Mouse (Mus musculus) forebrain, embryonic 12.5 days (tissue): Measurements from ENCODE around the gene Hcn2. TPM values are rescaled to one million over a fixed set of nuclear protein-coding genes. Genes with fewer than 3 reads are reported as not detected.
"Not testable (repeated sequence)": the region's sequence is repeated elsewhere in the genome, so short reads cannot be mapped to it uniquely, and the experiment has no call there.

Experiments
- ATAC-seq: fragments of 200-750 bp; cut with Nextera tagmentation; 2 replicates; pipeline ENCODE4 v1.8.0; 2017; ENCODE audit warnings: moderate TSS enrichment; ENCODE audit not compliant: low FRiP score
- H3K27ac ChIP-seq: fragments of 300-500 bp; sonication (generic); 2 replicates; pipeline ENCODE4 v1.5.1; 2016; ENCODE audit warnings: mild to moderate bottlenecking
- H3K27me3 ChIP-seq: fragments of 300-500 bp; sonication (generic); 2 replicates; pipeline ENCODE4 v1.6.1; 2016; ENCODE audit warnings: mild to moderate bottlenecking
- H3K36me3 ChIP-seq: fragments of 300-500 bp; sonication (generic); replicated peaks from 2 replicates; pipeline ENCODE4 v1.6.1; 2016; ENCODE audit warnings: mild to moderate bottlenecking
- H3K4me1 ChIP-seq: fragments of 300-500 bp; sonication (generic); 2 replicates; pipeline ENCODE4 v1.6.1; 2016
- H3K4me2 ChIP-seq: fragments of 300-500 bp; sonication (generic); 2 replicates; pipeline ENCODE4 v1.6.1; 2016; ENCODE audit warnings: mild to moderate bottlenecking, moderate library complexity
- H3K4me3 ChIP-seq: fragments of 300-500 bp; sonication (generic); replicated peaks from 2 replicates; pipeline ENCODE4 v1.5.1; 2016; ENCODE audit warnings: mild to moderate bottlenecking
- H3K9ac ChIP-seq: fragments of 300-500 bp; sonication (generic); 2 replicates; pipeline ENCODE4 v1.6.1; 2016; ENCODE audit warnings: mild to moderate bottlenecking
- H3K9me3 ChIP-seq: fragments of 300-500 bp; sonication (generic); 2 replicates; pipeline ENCODE4 v1.6.1; 2016
- WGBS: fragments of 180-500 bp; shearing (Covaris S2); methylation state at CpG from one replicate; pipeline ENCODE4 v1.1.7; 2016; 5-methylcytosine and 5-hydroxymethylcytosine counted together
- polyA plus RNA-seq: library from polyadenylated mRNA; unstranded; fragments of >200 nt; fragmentation: Nextera tagmentation; extraction: Ambion mirVana; gene quantifications from 2 replicates; pipeline ENCODE4 v1.2.1, GENCODE M21; 2016

The Hcn2 gene
- polyA plus RNA-seq, 1 experiment from 2014 or later: 0.11 TPM

- H3K9ac ChIP-seq: no peak overlapping the region
- H3K27me3 ChIP-seq: no peaks in the 10 kb centered on the region
- no peak overlapping the region for H3K27ac ChIP-seq
- no peak overlapping the region for H3K4me3 ChIP-seq
- ATAC-seq: no peak
- 78% methylated on average over 12 of the region's 12 CpGs for WGBS
- H3K4me2 ChIP-seq: no peak overlapping the region
- peaks cover 13% of the 10 kb centered on the region for H3K36me3 ChIP-seq
- 0 out of 2 replicates have a peak, but pooled peaks cover 2% of the 10 kb centered on the region for H3K4me1 ChIP-seq
- no peaks in the 10 kb centered on the region for H3K9me3 ChIP-seq
Measured at GRCm38 (mm10) chr10:79693580-79694378, 22.7 kb upstream of the Hcn2 start.

GRCm38 (mm10) chr10:79694379-79694655 is 22.1 kb upstream of the Hcn2 start:
- no peak overlapping the region for H3K4me3 ChIP-seq
- H3K27me3 ChIP-seq: no peaks in the 10 kb centered on the region
- H3K27ac ChIP-seq: no peak overlapping the region
- H3K4me2 ChIP-seq: no peak overlapping the region
- H3K9me3 ChIP-seq: no peaks in the 10 kb centered on the region
- ATAC-seq: no peak
- H3K4me1 ChIP-seq: 0 out of 2 replicates have a peak, but pooled peaks cover 2% of the 10 kb centered on the region
- peaks cover 8% of the 10 kb centered on the region for H3K36me3 ChIP-seq
- H3K9ac ChIP-seq: no peak overlapping the region
- WGBS: 88% methylated on average over 6 of the region's 6 CpGs

- Histone ChIP-seq H3K9ac (peak overlapping the region; percentile 13; the same call in 1 of the 2 replicates), H3K27ac (no peak overlapping the region), H3K27me3 (no peaks in the 10 kb centered on the region), H3K36me3 (no peaks in the 10 kb centered on the region), H3K4me1 (0 out of 2 replicates have a peak, but pooled peaks cover 2% of the 10 kb centered on the region), H3K4me3 (no peak overlapping the region), H3K9me3 (no peaks in the 10 kb centered on the region), H3K4me2 (no peak overlapping the region)
- WGBS: 64% methylated on average over 13 of the region's 13 CpGs
- 0 out of 2 replicates have a peak, but pooled peaks have one; percentile 59 for ATAC-seq
Measured at GRCm38 (mm10) chr10:79695231-79696128, 21.0 kb upstream of the Hcn2 start.

DNA sequence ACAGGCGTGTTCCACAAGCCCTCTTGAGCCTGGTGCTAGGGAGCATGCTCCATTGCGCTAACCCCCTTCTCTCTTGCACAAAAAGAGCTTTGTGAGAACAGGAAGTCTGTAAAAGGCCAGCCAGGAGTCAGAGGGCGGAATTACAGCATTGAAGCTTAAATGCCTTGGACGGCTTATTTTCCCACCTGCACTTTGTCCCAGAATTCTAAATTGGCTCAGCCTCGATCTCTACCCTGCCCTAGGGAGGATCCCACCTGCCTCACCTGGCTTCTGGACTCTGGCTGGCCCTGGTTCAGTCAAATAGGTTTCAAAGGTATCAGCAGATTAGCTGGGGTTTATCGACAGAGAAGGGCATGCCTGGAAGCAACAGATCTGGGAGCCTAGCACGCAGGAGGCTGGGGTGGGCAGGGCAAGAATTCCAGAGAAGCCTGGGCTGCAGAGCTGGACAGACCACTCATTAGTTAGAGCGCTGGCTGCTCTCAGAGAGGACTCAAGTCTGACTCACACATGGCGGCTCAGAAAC is 20.2 kb upstream of the Hcn2 start:
- peak overlapping the region; percentile 13; the same call in 1 of the 2 replicates for H3K9ac ChIP-seq
- no peaks in the 10 kb centered on the region for H3K36me3 ChIP-seq
- 0 out of 2 replicates have a peak overlapping the region, but pooled peaks have one; percentile 25 for H3K27ac ChIP-seq
- H3K4me1 ChIP-seq: 0 out of 2 replicates have a peak, but pooled peaks cover 3% of the 10 kb centered on the region
- 67% methylated on average over 9 of the region's 9 CpGs for WGBS
- ATAC-seq: no peak
- no peaks in the 10 kb centered on the region for H3K9me3 ChIP-seq
- no peaks in the 10 kb centered on the region for H3K27me3 ChIP-seq
- H3K4me2 ChIP-seq: no peak overlapping the region
- H3K4me3 ChIP-seq: no peak overlapping the region

DNA sequence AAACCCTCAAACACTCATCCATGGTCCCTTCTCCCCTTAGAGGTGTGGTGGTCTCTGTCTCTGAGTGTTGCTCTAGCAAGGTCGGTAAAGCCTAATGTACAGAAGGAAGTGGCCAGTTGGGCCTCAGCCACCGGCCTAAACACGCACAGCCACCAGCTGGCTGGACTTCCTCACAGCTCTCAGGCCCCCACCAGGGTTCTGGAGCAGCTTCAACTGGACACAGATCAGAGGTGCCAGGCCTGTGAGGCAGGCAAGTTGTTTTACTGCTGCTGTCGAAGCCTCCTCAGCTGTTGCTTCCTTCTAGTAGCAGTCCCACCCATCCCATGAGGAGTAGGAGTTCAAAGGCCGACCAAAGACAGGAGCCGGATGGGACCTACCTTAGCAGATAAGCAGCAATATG is 18.5 kb upstream of the Hcn2 start:
- Histone ChIP-seq H3K36me3 (no peaks in the 10 kb centered on the region), H3K4me3 (no peak overlapping the region), H3K9ac (no peak overlapping the region), H3K27ac (no peak overlapping the region), H3K4me1 (0 out of 2 replicates have a peak, but pooled peaks cover 6% of the 10 kb centered on the region), H3K4me2 (no peak overlapping the region), H3K9me3 (no peaks in the 10 kb centered on the region), H3K27me3 (no peaks in the 10 kb centered on the region)
- whole genome bisulfite sequencing: 91% methylated on average over 6 of the region's 6 CpGs
- no peak for ATAC-seq

- WGBS: 98% methylated on average over 6 of the region's 6 CpGs
- ATAC-seq: no peak
- H3K4me2 ChIP-seq: no peak overlapping the region
- no peaks in the 10 kb centered on the region for H3K9me3 ChIP-seq
- H3K27me3 ChIP-seq: no peaks in the 10 kb centered on the region
- no peak overlapping the region for H3K9ac ChIP-seq
- H3K27ac ChIP-seq: no peak overlapping the region
- H3K36me3 ChIP-seq: no peaks in the 10 kb centered on the region
- H3K4me3 ChIP-seq: no peak overlapping the region
- 0 out of 2 replicates have a peak, but pooled peaks cover 6% of the 10 kb centered on the region for H3K4me1 ChIP-seq
Measured at GRCm38 (mm10) chr10:79698459-79698858, 18.0 kb upstream of the Hcn2 start.

DNA sequence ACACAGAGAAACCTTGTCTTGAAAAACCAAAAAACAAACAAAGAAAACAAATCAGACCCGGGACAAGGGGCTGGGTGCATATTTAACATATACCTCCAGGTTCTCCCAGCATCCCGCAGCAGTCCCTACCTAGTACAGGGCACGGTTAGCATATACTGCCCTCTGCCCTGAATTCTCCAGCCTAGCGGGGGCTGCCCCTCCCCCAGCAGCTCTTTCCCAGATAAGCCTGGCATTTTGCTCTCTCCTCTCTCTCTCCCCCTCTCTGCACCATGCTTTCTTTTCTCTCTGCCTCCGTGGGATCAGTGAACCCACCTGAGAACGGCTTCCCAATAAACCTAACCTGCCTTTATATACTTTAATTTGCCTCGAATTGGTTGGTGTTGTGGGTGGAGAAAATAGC is 15.8 kb upstream of the Hcn2 start:
- no peaks in the 10 kb centered on the region for H3K27me3 ChIP-seq
- no peak for ATAC-seq
- H3K9me3 ChIP-seq: no peaks in the 10 kb centered on the region
- H3K4me2 ChIP-seq: no peak overlapping the region
- no peak overlapping the region for H3K4me3 ChIP-seq
- H3K9ac ChIP-seq: no peak overlapping the region
- 55% methylated on average over 7 of the region's 7 CpGs for WGBS
- no peaks in the 10 kb centered on the region for H3K36me3 ChIP-seq
- no peak overlapping the region for H3K27ac ChIP-seq
- H3K4me1 ChIP-seq: peaks cover 12% of the 10 kb centered on the region

DNA sequence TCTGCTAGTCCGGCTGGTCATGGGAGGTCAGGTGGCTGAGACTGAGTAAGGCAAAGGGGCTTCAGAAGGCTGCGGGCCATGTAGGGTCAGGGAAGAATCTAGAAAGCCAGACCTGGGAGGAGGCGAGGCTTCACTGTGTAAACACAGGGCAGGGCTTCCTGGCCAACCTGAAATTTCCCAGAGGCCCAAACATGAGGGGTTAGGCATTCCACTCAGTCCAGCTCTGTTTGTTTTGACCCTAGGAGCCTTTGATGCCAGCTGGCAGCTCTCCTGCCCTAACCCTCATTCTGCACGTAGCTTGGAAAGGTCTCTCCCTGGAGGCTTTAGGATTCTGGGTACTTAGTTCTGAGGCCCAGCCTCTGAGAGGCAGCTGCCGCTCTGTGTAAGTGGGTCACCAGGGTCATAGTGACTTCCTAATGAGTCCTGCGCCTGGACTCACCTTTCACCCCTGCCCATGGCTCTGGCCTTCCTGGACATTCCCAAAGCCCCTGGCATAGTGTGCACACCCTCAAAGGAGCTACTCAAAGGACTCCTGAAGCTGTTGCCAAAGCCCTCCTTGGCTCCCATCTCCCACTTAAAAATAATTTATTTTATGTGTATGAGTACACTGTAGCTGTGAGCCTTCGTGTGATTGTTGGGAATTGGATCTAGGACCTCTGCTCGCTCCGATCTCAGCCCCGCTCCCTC is 14.8 kb upstream of the Hcn2 start:
- no peaks in the 10 kb centered on the region for H3K27me3 ChIP-seq
- H3K4me3 ChIP-seq: no peak overlapping the region
- 74% methylated on average over 10 of the region's 10 CpGs for WGBS
- H3K9me3 ChIP-seq: no peaks in the 10 kb centered on the region
- ATAC-seq: no peak
- peaks cover 4% of the 10 kb centered on the region; the same call in 1 of the 2 replicates for H3K36me3 ChIP-seq
- H3K9ac ChIP-seq: no peak overlapping the region
- no peak overlapping the region for H3K27ac ChIP-seq
- H3K4me2 ChIP-seq: no peak overlapping the region
- H3K4me1 ChIP-seq: peaks cover 21% of the 10 kb centered on the region

- WGBS: 84% methylated on average over 4 of the region's 4 CpGs
- peaks cover 35% of the 10 kb centered on the region for H3K4me1 ChIP-seq
- H3K4me3 ChIP-seq, H3K27me3 ChIP-seq, H3K27ac ChIP-seq, H3K9me3 ChIP-seq, H3K4me2 ChIP-seq, ATAC-seq, H3K9ac ChIP-seq: not testable (repeated sequence)
- H3K36me3 ChIP-seq: peaks cover 11% of the 10 kb centered on the region
Measured at GRCm38 (mm10) chr10:79702970-79703369, 13.5 kb upstream of the Hcn2 start.

GRCm38 (mm10) chr10:79703541-79703940 is 12.9 kb upstream of the Hcn2 start:
- H3K4me2 ChIP-seq: peak overlapping the region; percentile 81
- peak overlapping the region; percentile 86; the same call in 1 of the 2 replicates for H3K9ac ChIP-seq
- peaks cover 13% of the 10 kb centered on the region for H3K36me3 ChIP-seq
- peak overlapping the region; percentile 50; the same call in 1 of the 2 replicates for H3K27ac ChIP-seq
- H3K4me3 ChIP-seq: peak overlapping the region; percentile 77
- 75% methylated on average over 10 of the region's 10 CpGs for WGBS
- H3K4me1 ChIP-seq: peaks cover 36% of the 10 kb centered on the region
- H3K9me3 ChIP-seq: no peaks in the 10 kb centered on the region
- ATAC-seq: no peak
- H3K27me3 ChIP-seq: no peaks in the 10 kb centered on the region

GRCm38 (mm10) chr10:79704065-79704969 is 12.1 kb upstream of the Hcn2 start, which contains the start of gene Bsg:
Gene Bsg, plus strand, starts transcription at chr10:79704491.
- peak; percentile 97 for ATAC-seq
- H3K27ac ChIP-seq: peak within 1 kb of the TSS; percentile 69
- peak within 1 kb of the TSS; percentile 86 for H3K9ac ChIP-seq
- peaks cover 36% of the 10 kb centered on the region for H3K4me1 ChIP-seq
- WGBS: under 1% methylated on average over 60 of the region's 65 CpGs
- H3K36me3 ChIP-seq: peaks cover 20% of the 10 kb centered on the region
- H3K4me2 ChIP-seq: peak within 1 kb of the TSS; percentile 81
- H3K9me3 ChIP-seq: no peaks in the 10 kb centered on the region
- H3K27me3 ChIP-seq: no peaks in the 10 kb centered on the region
- peak within 1 kb of the TSS; percentile 77 for H3K4me3 ChIP-seq
